Mouse (Mus musculus) mouse embryonic stem cell (cell line): ENCODE data around the gene Sbk2.

Experiments
- in situ Hi-C, 2 experiments: fragments of 300-500 bp; cut with MboI; formaldehyde crosslinking; loops; 1 replicate in 1 of 2; 3 replicates in 1 of 2; pipeline ENCODE4 v1.14.3; 2019 to 2020; ENCODE audit warnings: low sequenced_read_pairs in 2 of 2, low pct_unique_long_range_greater_than_20kb in 1 of 2, mixed read lengths in 1 of 2; ENCODE audit not compliant: unreplicated experiment in 1 of 2

Sbk2 gene

DNA sequence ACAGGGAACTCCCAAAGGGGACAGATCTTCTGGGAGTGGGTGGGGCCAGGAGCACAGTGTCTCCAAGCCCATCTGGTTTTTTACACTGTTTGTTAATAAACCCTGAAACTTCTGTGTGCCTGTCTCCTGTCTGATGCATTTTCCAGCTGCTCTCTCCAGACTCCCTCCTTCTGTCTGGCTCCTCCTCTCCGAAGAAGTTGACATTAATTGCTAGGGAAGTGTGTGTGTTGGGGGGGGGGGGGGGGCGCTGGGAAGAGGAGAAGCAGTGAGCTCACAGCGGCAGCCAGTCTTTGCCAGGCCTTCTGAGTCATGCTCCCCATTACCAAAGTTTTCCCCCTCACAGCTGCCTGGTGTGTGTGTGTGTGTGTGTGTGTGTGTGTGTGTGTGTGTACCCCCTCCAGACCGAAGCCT lies 39.3 kb downstream of the Sbk2 start:
- in situ Hi-C loops = no loop called here

DNA sequence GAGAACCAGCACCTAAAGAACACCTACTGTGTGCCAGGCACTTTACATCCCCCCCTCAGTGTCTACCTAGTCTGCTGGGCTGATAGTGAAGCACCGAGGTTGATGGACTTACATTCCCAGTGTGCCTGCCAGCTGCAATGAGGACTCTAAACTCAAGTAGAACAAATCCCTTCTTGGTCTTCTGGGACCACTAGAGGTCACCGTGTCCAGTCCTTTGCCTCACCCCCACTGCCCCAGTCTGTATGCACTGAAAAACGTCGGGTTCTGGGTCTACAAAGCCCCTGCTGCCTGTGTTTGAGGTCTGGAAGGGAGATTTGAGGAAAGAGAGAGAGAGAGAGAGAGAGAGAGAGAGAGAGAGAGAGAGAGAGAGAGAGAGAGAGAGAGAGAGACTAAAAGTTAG lies 39.7 kb downstream of the Sbk2 start:
- in situ Hi-C loops = no loop called here

DNA sequence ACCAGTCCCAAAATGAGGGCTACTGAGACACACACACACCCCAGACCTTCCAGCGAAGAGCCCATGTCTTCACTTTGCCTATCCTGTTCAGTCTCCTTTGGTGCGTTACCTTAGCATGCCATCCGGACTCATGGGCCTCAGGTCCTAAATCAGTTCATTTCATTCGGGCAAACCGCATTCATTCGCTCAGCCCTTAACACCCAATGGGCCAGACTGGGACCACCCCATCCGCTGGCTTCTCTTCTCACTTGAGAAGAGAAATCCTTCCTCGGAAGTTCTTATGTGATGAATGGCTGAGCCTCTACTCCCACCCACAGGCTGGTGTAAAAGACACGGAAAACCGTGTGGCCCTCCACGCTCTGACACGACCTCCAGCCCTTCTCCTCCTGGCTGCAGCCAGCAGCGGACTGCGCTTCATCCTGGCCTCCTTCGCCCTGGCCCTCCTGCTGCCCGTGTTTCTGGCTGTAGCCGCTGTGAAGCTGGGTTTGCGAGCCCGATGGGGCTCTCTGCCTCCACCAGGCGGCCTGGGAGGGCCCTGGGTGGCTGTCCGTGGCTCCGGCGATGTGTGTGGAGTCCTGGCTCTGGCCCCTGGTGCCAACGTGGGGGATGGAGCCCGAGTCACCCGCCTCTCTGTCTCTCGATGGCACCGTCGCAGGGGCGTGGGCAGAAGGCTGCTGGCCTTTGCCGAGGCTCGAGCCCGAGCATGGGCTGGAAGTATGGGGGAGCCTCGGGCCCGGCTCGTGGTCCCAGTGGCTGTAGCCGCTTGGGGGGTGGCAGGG lies 40.4 kb downstream of the Sbk2 start:
- in situ Hi-C loops = no loop called here

DNA sequence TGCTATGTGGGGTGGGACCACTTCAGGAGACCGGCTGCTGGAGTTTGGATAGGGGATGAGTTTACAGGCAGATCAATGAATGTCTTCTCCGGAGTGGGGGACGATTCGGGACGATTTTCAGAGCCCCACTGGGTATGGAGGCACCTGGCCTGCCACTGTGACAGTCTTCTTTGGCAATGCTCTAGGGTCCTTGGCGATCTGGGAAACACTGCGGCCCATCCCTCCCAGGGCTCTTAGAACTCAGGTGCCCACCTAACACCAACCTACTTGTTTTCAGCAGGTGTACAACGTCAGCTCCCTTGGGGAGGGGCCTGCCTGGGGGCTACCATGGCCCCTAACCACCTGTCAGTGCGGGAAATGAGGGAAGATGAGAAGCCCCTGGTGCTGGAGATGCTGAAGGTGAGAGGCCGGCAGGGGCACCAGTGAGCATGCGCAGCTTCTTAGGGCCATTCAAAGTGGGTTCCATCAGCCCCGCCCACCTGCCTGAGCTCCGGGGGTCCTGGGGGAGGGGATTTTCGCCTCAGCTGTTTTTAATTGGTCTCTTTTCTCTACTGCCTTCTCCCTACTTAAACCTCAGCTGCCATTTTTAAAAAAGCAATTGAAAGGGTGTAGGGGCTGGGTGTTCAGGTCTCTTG lies 41.2 kb downstream of the Sbk2 start:
- in situ Hi-C loops = no loop called here

DNA sequence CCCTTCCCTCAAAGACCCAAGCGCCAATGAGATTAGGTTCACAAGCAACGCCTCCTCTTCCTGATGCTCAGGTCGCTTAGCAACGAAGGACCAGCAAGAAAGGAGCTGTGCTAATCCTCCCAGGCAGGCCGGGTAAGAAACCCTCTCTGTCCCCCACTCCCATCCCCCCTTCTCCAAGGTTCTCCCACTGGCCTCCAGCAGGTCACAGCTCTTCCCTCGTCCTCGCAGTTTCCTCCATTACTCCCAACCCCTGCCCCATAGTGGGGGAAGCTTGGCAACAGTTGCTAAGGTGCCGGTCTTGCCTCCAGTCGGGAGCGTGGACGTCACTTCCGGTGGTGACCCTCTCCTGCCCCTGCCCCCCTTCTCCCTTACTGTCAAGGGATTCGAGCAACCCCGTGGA lies 41.7 kb downstream of the Sbk2 start:
- in situ Hi-C loops = no loop called here

DNA sequence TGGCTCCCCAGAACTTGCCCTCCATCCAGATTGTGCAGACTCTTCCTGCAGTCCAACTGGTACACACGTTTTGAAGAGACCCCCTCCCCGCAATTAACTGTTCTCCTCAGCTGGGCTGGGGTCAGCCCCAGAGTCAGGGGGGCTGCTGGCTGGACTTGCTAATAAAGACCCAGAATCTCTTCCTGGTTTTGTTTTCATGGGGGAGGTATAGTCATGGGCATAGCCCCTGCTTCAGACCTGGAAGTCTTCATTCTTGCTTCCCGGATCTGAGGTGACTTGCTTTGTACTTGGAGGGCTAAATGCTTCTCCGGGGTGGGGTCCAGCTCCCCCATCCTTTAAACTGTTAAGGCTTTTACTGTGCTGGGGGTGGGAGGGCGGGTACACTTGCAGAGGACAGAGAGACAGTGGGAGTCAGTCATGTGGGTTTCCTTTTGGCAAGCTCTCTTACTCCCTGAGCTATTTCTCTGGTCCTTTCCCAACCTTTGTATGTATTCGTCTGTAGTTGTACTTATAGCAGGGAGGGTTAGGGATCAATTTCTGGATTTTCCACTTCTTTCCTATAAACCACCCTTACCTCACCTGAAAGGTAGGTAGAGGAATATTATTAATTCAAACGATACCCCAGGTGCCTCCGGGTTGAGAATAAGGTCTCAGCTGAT lies 42.3 kb downstream of the Sbk2 start, which contains the start of gene Nat14:
TSS of gene Nat14 (plus strand) at position 205 of the 659 bp plus-strand sequence.
- in situ Hi-C loops = no loop called here

DNA sequence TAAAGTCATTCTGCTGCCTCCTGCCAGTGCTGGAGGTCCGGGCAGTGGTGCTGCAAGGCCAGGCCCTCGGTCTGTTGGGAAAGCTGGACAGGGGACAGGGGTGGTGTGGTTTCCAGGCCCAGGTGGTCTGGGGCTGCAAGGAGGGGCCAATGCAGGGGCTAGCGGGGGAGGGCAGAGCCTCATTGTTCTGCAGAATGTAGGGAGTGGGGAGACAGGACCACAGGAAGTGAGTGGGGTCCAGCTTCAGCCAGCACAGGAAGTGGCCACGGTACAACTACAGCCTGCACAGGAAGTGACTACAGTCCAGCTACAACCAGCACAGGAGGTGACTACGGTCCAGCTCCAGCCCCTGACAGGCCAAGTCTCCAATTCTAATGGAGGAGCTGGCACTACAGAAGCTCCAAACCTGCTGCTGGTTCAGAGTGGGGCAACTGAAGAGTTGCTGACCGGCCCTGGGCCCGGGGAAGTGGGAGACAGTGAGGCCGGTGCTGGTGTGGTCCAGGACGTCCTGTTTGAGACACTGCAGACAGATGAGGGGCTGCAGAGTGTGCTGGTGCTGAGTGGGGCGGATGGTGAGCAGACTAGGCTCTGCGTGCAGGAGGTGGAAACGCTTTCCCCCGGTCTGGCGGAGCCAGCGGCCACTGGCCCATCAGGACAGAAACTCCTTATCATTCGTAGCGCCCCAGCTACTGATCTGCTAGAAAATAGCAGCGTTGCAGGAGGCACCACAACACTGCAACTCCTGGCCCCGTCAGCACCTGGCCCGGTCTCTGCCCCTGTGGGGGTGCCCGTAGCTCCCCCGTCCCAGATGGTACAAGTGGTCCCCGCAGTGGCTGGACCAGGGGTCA lies 43.0 kb downstream of the Sbk2 start:
- in situ Hi-C loops = no loop called here

DNA sequence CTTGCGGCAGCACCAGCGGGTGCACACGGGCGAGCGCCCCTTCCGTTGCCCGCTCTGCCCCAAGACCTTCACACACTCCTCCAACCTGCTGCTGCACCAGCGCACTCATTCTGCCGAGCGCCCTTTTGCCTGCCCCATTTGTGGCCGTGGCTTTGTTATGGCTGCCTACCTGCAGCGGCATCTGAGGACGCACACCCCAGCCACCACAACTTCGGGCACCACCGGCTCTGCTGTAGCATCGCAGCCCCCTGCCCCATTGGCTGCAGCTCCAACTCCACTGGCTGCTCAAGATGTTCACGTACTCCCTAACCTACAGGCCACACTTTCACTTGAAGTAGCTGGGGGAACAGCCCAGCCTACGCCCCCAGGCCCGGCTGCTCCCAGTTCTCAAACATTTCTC lies 43.7 kb downstream of the Sbk2 start:
- in situ Hi-C loops = no loop called here

DNA sequence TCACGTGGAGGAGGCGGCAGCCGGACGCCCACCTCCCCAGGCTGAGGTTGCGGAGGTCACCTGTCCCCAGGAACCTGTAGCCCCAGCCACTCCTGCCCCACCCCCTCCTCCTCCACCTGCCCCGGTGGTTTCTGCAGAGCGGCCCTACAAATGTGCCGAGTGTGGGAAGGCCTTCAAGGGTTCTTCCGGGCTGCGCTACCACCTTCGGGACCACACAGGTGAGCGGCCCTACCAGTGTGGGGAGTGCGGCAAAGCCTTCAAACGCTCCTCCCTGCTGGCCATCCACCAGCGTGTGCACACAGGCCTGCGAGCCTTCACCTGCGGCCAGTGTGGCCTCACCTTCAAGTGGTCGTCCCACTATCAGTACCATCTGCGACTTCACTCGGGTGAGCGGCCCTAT lies 44.2 kb downstream of the Sbk2 start:
- in situ Hi-C loops = no loop called here

DNA sequence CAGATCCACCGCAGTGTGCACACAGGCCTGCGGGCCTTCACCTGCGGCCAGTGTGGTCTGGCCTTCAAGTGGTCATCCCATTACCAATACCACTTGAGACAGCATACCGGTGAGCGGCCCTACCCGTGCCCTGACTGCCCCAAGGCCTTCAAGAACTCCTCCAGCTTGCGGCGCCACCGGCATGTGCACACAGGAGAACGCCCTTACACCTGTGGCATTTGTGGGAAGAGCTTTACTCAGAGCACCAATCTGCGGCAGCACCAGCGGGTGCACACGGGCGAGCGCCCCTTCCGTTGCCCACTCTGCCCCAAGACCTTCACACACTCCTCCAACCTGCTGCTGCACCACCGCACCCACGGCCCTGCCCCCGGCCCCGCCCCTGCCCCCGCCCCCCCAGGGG lies 45.1 kb downstream of the Sbk2 start:
- in situ Hi-C loops = no loop called here

DNA sequence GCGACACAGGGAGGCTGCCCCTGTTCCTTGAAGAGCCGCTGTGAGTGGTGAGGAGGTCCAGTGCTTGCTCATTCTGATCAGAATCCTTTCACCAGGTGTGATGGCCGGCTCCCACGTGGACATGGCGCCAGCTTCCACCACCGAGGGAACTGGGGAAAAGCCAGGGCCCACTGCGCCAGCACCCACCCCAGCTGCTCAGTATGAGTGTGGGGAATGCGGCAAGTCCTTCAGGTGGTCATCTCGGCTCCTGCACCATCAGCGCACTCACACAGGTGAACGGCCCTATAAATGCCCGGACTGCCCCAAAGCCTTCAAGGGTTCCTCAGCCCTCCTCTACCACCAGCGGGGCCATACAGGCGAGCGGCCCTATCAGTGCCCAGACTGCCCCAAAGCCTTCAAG lies 45.5 kb downstream of the Sbk2 start:
- in situ Hi-C loops = no loop called here

DNA sequence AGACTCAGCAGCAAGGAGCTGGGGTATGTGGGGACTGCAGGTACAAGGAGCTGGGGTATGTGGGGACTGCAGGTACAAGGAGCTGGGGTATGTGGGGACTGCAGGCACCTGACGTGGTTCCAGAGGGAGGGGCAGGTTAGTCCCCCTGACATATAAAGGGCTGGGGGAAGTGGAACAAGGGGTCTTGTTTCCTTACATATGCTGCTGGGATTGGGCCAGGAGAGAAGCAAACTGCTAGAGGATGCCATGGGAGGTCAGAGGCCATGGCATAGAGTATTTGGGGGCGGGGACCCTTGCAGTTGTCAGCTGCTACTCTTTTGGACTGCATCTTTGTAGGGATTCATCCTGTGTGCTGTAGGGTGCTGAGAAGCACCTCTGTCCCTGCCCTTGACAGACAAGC lies 46.7 kb downstream of the Sbk2 start:
- in situ Hi-C loops = no loop called here

DNA sequence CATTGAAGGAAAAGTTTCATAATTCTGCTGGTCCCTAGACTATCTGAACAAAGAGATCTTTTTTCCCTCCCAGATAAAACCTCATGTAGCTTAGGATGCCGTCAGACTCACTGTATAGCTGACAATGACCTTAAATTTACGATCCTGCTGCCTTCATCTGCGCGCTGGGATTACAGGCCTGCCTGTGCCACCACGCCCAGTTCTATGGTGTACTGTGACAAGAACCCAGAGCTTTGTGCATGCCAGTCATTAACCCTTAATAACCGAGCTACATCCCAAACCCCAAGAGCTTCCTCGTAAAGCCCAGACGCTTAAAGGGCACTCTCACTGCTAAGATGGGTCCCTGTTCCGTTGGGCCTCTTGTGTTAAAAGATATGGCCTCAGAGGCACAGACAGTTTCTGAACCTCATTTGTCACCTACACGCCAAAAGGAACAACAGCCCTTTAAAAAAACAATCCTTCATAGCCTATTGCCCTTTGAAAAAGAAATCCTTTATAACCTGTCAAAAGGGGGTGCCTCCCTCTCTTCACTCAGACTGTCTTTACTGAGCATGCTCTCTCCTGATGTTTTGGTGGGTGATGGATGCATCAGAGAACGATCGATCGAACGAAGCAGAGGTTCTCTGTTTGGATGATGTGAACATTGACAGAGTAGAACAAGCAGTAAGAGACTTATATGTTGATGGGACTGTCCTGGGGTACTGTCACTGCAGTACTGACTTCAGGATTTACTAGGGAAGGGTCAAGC lies 48.4 kb downstream of the Sbk2 start:
- in situ Hi-C loops = no loop called here

DNA sequence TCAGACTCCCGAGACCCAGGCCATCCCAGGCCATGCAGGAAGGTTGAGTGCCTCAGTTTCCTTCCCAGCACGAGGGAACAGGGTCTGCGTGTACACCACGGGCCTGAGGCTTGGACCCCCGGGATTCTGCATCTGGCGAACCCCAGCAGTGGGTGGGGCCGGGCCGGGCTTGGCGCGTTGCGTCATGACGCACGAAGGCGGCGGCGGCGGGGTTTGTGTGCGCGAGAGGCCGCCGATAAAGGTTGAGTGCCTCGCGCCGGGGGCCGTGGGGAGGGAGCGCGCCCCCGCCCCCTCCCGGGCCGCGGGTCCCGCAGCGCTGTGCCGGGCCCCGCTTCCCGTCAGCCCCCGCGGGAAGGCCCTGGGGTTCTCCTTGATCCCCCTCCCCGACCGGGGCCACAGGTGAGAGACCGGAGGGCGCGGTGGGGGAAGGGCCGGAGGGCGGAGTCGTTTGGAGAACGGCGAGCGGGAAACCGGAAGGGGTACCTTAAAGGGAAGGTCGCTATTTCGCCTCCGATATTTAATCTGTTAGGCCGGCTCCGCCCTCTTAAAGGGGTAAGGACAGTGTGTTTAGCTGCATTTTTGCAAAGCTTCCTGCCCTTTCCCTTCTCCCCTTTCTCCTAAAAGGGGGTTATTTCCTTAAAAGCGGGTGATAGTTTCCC lies 49.1 kb downstream of the Sbk2 start, which contains the start of gene Zfp628:
TSS of gene Zfp628 (plus strand) at position 211 of the 659 bp plus-strand sequence.
- in situ Hi-C loops = no loop called here

DNA sequence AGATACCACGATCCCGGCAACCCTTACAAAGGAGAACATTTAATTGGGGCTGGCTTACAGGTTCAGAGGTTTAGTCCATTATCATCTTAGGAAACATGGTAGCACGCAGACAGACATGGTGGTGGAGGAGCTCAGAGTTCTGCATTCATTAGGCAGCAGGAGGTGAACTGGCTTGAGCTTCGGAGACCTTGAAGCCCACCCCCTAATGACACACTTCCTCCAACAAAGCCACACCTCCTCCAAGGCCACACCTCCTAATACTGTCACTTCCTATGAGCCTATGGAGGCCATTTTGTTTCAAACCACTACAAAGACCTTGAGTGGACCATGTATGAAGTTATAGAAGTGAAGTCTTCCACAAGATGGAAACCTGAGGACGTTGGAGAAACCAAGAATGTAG lies 52.0 kb downstream of the Sbk2 start:
- in situ Hi-C loops = no loop called here

DNA sequence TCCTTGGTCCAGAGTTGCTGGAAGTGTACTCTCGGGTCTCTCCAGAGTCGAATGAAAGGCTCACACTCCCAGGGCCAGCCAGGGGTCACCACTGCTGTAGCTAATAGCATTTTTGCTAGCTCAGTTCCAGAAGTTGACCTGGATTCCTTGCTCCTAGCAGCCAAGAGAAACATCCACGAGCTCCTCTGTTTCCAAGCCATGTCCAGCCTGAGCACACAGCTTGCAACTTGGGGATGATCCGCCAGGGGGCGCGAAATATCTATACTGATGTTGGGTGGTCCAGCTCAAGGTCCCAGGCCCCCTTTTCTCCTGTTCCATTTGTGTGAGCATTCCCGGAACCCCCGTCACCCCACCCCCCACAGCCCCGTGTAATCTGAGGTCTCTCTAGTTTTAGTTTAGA lies 52.6 kb downstream of the Sbk2 start:
- in situ Hi-C loops = no loop called here

DNA sequence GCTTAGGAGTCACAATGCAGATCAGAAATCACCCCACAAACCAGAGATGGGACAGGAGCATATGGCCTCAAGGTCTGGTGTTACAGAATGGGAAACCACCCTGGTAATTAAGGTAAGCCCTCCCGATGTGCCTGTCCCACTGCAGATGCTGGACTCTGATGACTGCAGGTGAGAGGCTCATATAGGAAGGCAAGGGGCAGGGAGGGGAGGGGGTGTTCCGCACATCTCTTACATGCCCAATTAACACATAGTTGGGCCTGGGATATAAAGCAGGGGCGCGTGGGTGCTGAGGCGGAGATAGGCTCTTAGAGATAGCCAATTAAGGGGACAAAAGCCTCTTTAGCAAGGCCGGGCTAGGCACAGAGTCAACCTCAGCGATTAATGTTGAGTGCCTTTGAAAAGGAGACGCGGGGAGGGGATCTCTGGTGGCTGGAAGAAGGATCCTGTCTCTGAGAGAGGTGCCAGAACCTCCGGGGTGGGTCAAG lies 57.7 kb downstream of the Sbk2 start, which contains the start of gene Gm36210:
TSS of gene Gm36210 (minus strand) at position 51 of the 485 bp plus-strand sequence.
- in situ Hi-C loops = no loop called here
